Mouse (Mus musculus) thymus, adult 2 months (tissue): ENCODE measurements around the gene Fgfr2.

ENCODE experiments used
- CTCF ChIP-seq: fragments of 200-500 bp; IDR thresholded peaks from 2 replicates; pipeline ENCODE4 v1.5.1; 2012; ENCODE audit warnings: mild to moderate bottlenecking, control low read depth, low read length, moderate library complexity, borderline replicate concordance; ENCODE audit not compliant: control insufficient read depth, poor library complexity, insufficient read depth; ENCODE audit errors: extremely low read depth
- POLR2A ChIP-seq: fragments of 200-500 bp; IDR thresholded peaks from 2 replicates; pipeline ENCODE4 v1.6.1; 2012; ENCODE audit warnings: mild to moderate bottlenecking, low read length, control low read depth, moderate library complexity; ENCODE audit not compliant: control insufficient read depth, poor library complexity, insufficient read depth; ENCODE audit errors: extremely low read depth

DNA sequence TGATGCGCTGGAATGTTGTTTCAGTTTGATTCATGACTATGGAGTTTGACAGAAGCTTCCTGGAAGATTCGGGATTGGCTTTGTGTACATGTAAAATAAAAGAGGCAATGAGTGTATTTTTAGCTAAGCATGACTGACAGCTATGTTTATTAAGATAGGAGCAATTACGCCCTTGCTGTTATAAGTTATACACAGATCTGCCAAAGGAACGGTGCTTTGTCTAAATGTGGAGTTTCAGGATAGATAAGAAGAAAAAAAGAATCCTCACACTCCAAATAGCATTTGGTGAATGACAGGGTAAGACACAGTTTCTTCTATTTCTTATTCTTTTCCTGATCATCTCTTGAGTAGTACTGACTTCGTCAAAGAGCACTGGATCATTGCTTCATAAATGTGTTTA lies 951.4 kb downstream of the Fgfr2 start:
- no peak for TF ChIP-seq CTCF
- TF ChIP-seq POLR2A, result no peak
